Mouse (Mus musculus): ENCODE measurements around the gene Olfr354. TPM values are rescaled to one million over a fixed set of nuclear protein-coding genes. Genes with fewer than 3 reads are reported as not detected.

Gene Olfr354
- under 1 TPM; 0.04 to 0.24 (median 0.04) TPM for polyA plus RNA-seq (2017; shearing (Covaris generic))

GRCm38 (mm10) chr2:36905380-36905779 lies at the start of gene Olfr354:
TSS of gene Olfr354 (plus strand) at chr2:36905680.
- no peak for ATAC-seq

- no peak for ATAC-seq
Observed at GRCm38 (mm10) chr2:36862560-36862959, 42.9 kb upstream of the Olfr354 start, which contains the start of gene Olfr351. TSS of gene Olfr351 (minus strand) at chr2:36862660.

- no peak for ATAC-seq
Observed at GRCm38 (mm10) chr2:36868160-36868559, 37.3 kb upstream of the Olfr354 start, which contains the start of gene Olfr352. TSS of gene Olfr352 (plus strand) at chr2:36868460.

GRCm38 (mm10) chr2:36892836-36893235 lies 12.6 kb upstream of the Olfr354 start, which contains the start of gene Olfr353:
TSS of gene Olfr353 (minus strand) at chr2:36892936.
- ATAC-seq: no peak

GRCm38 (mm10) chr2:36897114-36897513 lies 8.4 kb upstream of the Olfr354 start:
- no peak for ATAC-seq

- ATAC-seq: no peak
Observed at GRCm38 (mm10) chr2:36928797-36929196, 23.3 kb downstream of the Olfr354 start, which contains the start of gene Olfr355. TSS of gene Olfr355 (minus strand) at chr2:36928897.

GRCm38 (mm10) chr2:36936821-36937220 lies 31.3 kb downstream of the Olfr354 start, which contains the start of gene Olfr356:
TSS of gene Olfr356 (plus strand) at chr2:36937121.
- no peak for ATAC-seq

Other genes with a start within 250 kb of the Olfr354 start
- gene Olfr346, start 219.9 kb upstream of the Olfr354 start, polyA plus RNA-seq (2017; shearing (Covaris generic)): under 1 TPM in 1 of 3 experiments, not detected in 2; 0.16 TPM
- gene Olfr347, start 173.8 kb upstream of the Olfr354 start, polyA plus RNA-seq (2017; shearing (Covaris generic)): not detected
- gene Olfr348, start 121.4 kb upstream of the Olfr354 start, polyA plus RNA-seq (2017; shearing (Covaris generic)): not detected
- gene Olfr50, start 115.1 kb upstream of the Olfr354 start, polyA plus RNA-seq (2017; shearing (Covaris generic)): not detected
- not detected for gene Olfr3, start 88.6 kb upstream of the Olfr354 start, polyA plus RNA-seq (2017; shearing (Covaris generic))
- gene Olfr350, start 59.4 kb upstream of the Olfr354 start, polyA plus RNA-seq (2017; shearing (Covaris generic)): not detected
- gene Olfr351, start 43.0 kb upstream of the Olfr354 start, polyA plus RNA-seq (2017; shearing (Covaris generic)): not detected
- not detected for gene Olfr352, start 37.2 kb upstream of the Olfr354 start, polyA plus RNA-seq (2017; shearing (Covaris generic))
- gene Olfr353, start 12.7 kb upstream of the Olfr354 start, polyA plus RNA-seq (2017; shearing (Covaris generic)): not detected
- not detected for gene Olfr355, start 23.2 kb downstream of the Olfr354 start, polyA plus RNA-seq (2017; shearing (Covaris generic))
- not detected for gene Olfr356, start 31.4 kb downstream of the Olfr354 start, polyA plus RNA-seq (2017; shearing (Covaris generic))
- not detected for gene Olfr357, start 88.1 kb downstream of the Olfr354 start, polyA plus RNA-seq (2017; shearing (Covaris generic))
- not detected for gene Olfr358, start 103.7 kb downstream of the Olfr354 start, polyA plus RNA-seq (2017; shearing (Covaris generic))
- not detected for gene Olfr360, start 160.1 kb downstream of the Olfr354 start, polyA plus RNA-seq (2017; shearing (Covaris generic))
- not detected for gene Olfr361, start 183.6 kb downstream of the Olfr354 start, polyA plus RNA-seq (2017; shearing (Covaris generic))
- gene Olfr362, start 212.2 kb downstream of the Olfr354 start, polyA plus RNA-seq (2017; shearing (Covaris generic)): not detected
- not detected for gene Olfr364-ps1, start 233.6 kb downstream of the Olfr354 start, polyA plus RNA-seq (2017; shearing (Covaris generic))